Mouse (Mus musculus) hindbrain, embryonic 16.5 days (tissue): ENCODE results near the gene Plekhg3. TPM values are rescaled to one million over a fixed set of nuclear protein-coding genes. Genes with fewer than 3 reads are reported as not detected.

ENCODE experiments used
- ATAC-seq: fragments of 200-750 bp; cut with Nextera tagmentation; 2 replicates; pipeline ENCODE4 v1.8.0; 2017; ENCODE audit warnings: moderate TSS enrichment, moderate library complexity
- H3K27ac ChIP-seq: fragments of 300-500 bp; sonication (generic); 2 replicates; pipeline ENCODE4 v1.5.1; 2014; ENCODE audit warnings: low read depth, mild to moderate bottlenecking, control low read depth, low read length, moderate library complexity
- H3K27me3 ChIP-seq: fragments of 300-500 bp; sonication (generic); replicated peaks from 2 replicates; pipeline ENCODE4 v1.6.1; 2014; ENCODE audit warnings: low read length; ENCODE audit not compliant: control insufficient read depth, insufficient read depth
- H3K36me3 ChIP-seq: fragments of 300-500 bp; sonication (generic); 2 replicates; pipeline ENCODE4 v1.6.1; 2014; ENCODE audit warnings: mild to moderate bottlenecking, low read length, moderate library complexity, mixed read lengths; ENCODE audit not compliant: control insufficient read depth, insufficient read depth
- H3K4me1 ChIP-seq: fragments of 300-500 bp; sonication (generic); 2 replicates; pipeline ENCODE4 v1.6.1; 2014; ENCODE audit warnings: low read depth, low read length; ENCODE audit not compliant: control insufficient read depth, insufficient read depth
- H3K4me2 ChIP-seq: fragments of 300-500 bp; sonication (generic); 2 replicates; pipeline ENCODE4 v1.6.1; 2014; ENCODE audit warnings: mild to moderate bottlenecking, low read length, control low read depth, moderate library complexity
- H3K4me3 ChIP-seq: fragments of 300-500 bp; sonication (generic); 2 replicates; pipeline ENCODE4 v1.5.1; 2014; ENCODE audit warnings: mild to moderate bottlenecking, low read length, control low read depth, moderate library complexity
- H3K9ac ChIP-seq: fragments of 300-500 bp; sonication (generic); 2 replicates; pipeline ENCODE4 v1.6.1; 2014; ENCODE audit warnings: low read depth, mild to moderate bottlenecking, control low read depth, low read length, moderate library complexity
- H3K9me3 ChIP-seq: fragments of 300-500 bp; sonication (generic); 2 replicates; pipeline ENCODE4 v1.6.1; 2014; ENCODE audit warnings: mild to moderate bottlenecking, low read length, moderate library complexity; ENCODE audit not compliant: control insufficient read depth
- WGBS: fragments of 180-500 bp; shearing (Covaris S2); extraction: QIAGEN DNeasy Blood & Tissue Kit; methylation state at CpG from one replicate; pipeline ENCODE4 v1.1.7; 2014; 5-methylcytosine and 5-hydroxymethylcytosine counted together
- polyA plus RNA-seq: library from polyadenylated mRNA; unstranded; fragments of >200 nt; fragmentation: Nextera tagmentation; extraction: Ambion mirVana; gene quantifications from 2 replicates; pipeline ENCODE4 v1.2.1, GENCODE M21; 2015

Gene Plekhg3
- polyA plus RNA-seq, 1 experiment from 2014 or later, result 1.7 TPM

GRCm38 (mm10) chr12:76540701-76541221, 10.1 kb downstream of the Plekhg3 start:
- Histone ChIP-seq H3K4me2 (no peak overlapping the region), H3K36me3 (no peaks in the 10 kb centered on the region), H3K4me1 (no peaks in the 10 kb centered on the region), H3K27me3 (peaks cover 2% of the 10 kb centered on the region; the same call in 1 of the 2 replicates), H3K27ac (no peak overlapping the region), H3K9me3 (peaks cover 2% of the 10 kb centered on the region; the same call in 1 of the 2 replicates), H3K4me3 (no peak overlapping the region), H3K9ac (no peak overlapping the region)
- 76% methylated on average over 10 of the region's 10 CpGs for WGBS
- ATAC-seq, result no peak

GRCm38 (mm10) chr12:76541475-76541874, 10.8 kb downstream of the Plekhg3 start:
- Histone ChIP-seq H3K27me3 (peaks cover 2% of the 10 kb centered on the region; the same call in 1 of the 2 replicates), H3K36me3 (no peaks in the 10 kb centered on the region), H3K27ac (no peak overlapping the region), H3K4me1 (peaks cover 4% of the 10 kb centered on the region), H3K4me3 (no peak overlapping the region), H3K9ac (no peak overlapping the region), H3K9me3 (peaks cover 2% of the 10 kb centered on the region; the same call in 1 of the 2 replicates), H3K4me2 (no peak overlapping the region)
- no peak for ATAC-seq
- 38% methylated on average over 8 of the region's 8 CpGs for WGBS

DNA sequence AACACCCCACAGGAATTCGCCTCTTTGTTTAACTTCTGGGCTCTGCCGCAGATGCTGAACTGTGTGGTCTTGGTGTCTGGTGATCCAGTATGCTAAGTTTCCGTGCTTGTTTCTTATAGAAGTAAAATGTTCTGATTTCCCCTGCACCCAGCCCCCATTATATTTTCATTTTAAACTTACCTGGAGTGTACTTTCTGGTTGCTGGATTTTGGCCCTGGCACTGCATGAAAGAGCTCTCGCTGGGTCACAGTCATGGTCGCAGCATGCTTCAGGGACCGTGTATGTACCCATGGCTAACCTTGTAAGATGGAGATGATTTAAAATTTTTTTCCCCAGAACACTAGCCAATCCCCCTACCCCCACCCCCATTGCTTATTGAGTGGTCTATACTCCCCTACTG, 11.2 kb downstream of the Plekhg3 start:
- no peak overlapping the region for H3K27ac ChIP-seq
- 68% methylated on average over 6 of the region's 6 CpGs for WGBS
- no peak for ATAC-seq
- no peak overlapping the region for H3K9ac ChIP-seq
- H3K4me2 ChIP-seq, result no peak overlapping the region
- peaks cover 2% of the 10 kb centered on the region; the same call in 1 of the 2 replicates for H3K9me3 ChIP-seq
- peaks cover 2% of the 10 kb centered on the region; the same call in 1 of the 2 replicates for H3K27me3 ChIP-seq
- no peak overlapping the region for H3K4me3 ChIP-seq
- no peaks in the 10 kb centered on the region for H3K36me3 ChIP-seq
- H3K4me1 ChIP-seq, result peaks cover 8% of the 10 kb centered on the region

DNA sequence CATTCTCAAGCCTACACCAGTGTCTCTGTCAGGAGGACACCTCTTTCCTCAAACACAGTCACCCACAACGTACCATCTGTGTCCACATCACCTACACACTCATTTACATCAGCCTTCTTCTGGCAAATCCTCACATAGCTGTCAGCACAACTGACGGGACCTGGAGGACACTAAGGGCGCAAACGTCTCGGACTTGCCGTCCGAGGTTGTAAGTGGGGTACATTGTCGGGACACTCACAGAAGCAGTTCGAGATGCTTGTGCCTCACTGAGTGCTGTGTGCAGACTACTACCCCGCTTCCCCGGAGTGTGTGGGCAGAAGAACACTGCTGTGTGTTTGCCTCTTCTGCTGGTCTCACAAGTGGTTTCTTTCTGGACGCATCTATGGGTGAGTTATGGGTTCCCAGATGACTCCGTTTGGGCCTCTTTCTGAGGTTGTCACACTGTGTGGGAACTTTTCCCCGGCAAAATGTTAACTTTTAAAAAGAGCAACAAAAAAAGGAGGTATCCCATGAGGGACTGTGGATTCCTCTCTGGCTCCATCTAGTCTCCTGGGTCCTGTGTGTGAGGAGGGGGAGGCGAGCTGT, 15.2 kb downstream of the Plekhg3 start:
- no peak overlapping the region for H3K27ac ChIP-seq
- WGBS, result 59% methylated on average over 15 of the region's 15 CpGs
- no peak overlapping the region for H3K4me3 ChIP-seq
- H3K4me1 ChIP-seq, result peaks cover 11% of the 10 kb centered on the region
- no peaks in the 10 kb centered on the region for H3K9me3 ChIP-seq
- no peaks in the 10 kb centered on the region for H3K36me3 ChIP-seq
- no peak overlapping the region; the same call in none of the 2 replicates for H3K4me2 ChIP-seq
- ATAC-seq, result no peak
- H3K9ac ChIP-seq, result no peak overlapping the region
- peaks cover 2% of the 10 kb centered on the region; the same call in 1 of the 2 replicates for H3K27me3 ChIP-seq

DNA sequence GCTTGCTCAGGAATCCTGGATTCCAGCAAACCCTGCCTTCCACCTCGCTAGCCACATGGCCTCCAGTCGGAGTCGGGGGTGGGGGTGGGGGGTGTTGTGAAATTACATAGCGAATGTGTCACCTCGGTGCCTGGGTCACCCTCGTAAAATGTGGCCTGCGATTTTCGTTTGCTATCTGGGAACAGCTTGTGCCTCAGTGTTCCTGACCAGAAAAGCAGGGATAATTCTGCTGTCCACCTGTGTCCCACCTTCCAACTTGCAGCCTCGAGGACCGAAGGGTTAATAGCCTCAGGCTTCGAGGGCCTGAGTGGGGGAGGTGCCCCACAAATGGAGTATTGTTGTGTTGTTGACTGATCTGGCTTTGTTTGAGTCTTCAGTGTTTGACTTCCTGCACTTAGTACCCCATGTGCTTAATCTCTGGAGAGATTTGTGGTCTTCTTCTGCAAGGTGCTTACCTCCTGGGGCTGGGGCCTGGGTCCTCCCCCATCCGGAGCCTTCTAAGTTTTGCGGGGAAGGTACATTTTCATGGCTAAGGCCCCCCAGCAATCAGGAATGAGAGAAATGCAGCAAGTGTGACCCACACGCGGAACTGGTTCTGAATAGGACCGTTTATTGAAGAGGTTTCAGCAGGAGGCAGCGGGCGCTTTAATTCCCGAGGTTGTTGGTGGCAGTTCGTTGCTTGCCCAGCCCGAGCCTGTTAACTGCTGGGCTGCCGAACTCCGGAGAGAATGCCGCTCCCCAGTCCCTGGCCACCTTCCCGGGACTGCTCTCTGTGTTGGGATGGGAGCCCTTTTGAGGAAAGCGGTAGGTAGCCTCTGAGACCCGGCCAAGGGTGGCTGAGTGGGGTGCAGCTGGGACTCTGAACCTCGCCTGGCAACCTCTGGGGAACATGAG, 15.9 kb downstream of the Plekhg3 start:
- no peaks in the 10 kb centered on the region for H3K9me3 ChIP-seq
- peak overlapping the region; percentile 12; the same call in 1 of the 2 replicates for H3K27ac ChIP-seq
- peak; percentile 78 for ATAC-seq
- peak overlapping the region; percentile 53 for H3K4me2 ChIP-seq
- peaks cover 2% of the 10 kb centered on the region; the same call in 1 of the 2 replicates for H3K27me3 ChIP-seq
- peak overlapping the region; percentile 27 for H3K4me3 ChIP-seq
- no peaks in the 10 kb centered on the region for H3K36me3 ChIP-seq
- 8% methylated on average over 28 of the region's 28 CpGs for WGBS
- peak overlapping the region; percentile 37; the same call in 1 of the 2 replicates for H3K9ac ChIP-seq
- H3K4me1 ChIP-seq, result peaks cover 11% of the 10 kb centered on the region

- H3K27me3 ChIP-seq, result peaks cover 2% of the 10 kb centered on the region; the same call in 1 of the 2 replicates
- H3K9me3 ChIP-seq, result no peaks in the 10 kb centered on the region
- no peaks in the 10 kb centered on the region for H3K36me3 ChIP-seq
- H3K27ac ChIP-seq, result no peak overlapping the region; the same call in 1 of the 2 replicates
- no peak overlapping the region for H3K9ac ChIP-seq
- H3K4me2 ChIP-seq, result peak overlapping the region; percentile 53
- no peak overlapping the region for H3K4me3 ChIP-seq
- WGBS, result 19% methylated on average over 13 of the region's 13 CpGs
- peaks cover 11% of the 10 kb centered on the region for H3K4me1 ChIP-seq
- ATAC-seq, result 0 out of 2 replicates have a peak, but pooled peaks have one; percentile 31
Observed at GRCm38 (mm10) chr12:76547409-76548081, 16.9 kb downstream of the Plekhg3 start.

DNA sequence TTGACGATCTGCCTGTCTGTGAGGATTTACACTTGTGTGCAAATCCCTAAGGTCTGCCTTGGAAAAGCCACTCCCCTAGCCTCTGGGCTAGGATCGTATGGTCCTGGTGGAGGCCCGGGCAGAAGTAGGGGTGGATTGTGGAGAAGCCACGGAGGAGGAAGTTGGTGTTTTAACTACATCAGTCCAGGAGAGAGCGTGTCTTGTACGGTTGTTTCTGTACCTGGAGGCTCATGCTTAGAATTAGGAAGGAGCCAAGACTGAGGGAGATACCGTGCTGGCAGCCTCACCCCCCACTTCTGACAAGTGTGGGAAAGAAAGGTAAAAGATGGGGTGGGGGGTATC, 17.4 kb downstream of the Plekhg3 start:
- peaks cover 2% of the 10 kb centered on the region; the same call in 1 of the 2 replicates for H3K27me3 ChIP-seq
- H3K4me3 ChIP-seq, result no peak overlapping the region
- no peaks in the 10 kb centered on the region for H3K9me3 ChIP-seq
- 33% methylated on average over 7 of the region's 7 CpGs for WGBS
- H3K4me2 ChIP-seq, result no peak overlapping the region
- H3K27ac ChIP-seq, result no peak overlapping the region
- no peak overlapping the region for H3K9ac ChIP-seq
- no peak for ATAC-seq
- H3K4me1 ChIP-seq, result peaks cover 11% of the 10 kb centered on the region
- H3K36me3 ChIP-seq, result no peaks in the 10 kb centered on the region

GRCm38 (mm10) chr12:76549203-76549602, 18.5 kb downstream of the Plekhg3 start:
- no peak for ATAC-seq
- no peak overlapping the region for H3K4me3 ChIP-seq

More at GRCm38 (mm10) chr12:76549203-76549602, 18.5 kb downstream of the Plekhg3 start:
- WGBS, result 73% methylated on average over 3 of the region's 3 CpGs
- H3K9ac ChIP-seq, result no peak overlapping the region
- no peaks in the 10 kb centered on the region for H3K36me3 ChIP-seq
- no peak overlapping the region for H3K4me2 ChIP-seq
- H3K4me1 ChIP-seq, result peaks cover 11% of the 10 kb centered on the region
- H3K27me3 ChIP-seq, result peaks cover 2% of the 10 kb centered on the region; the same call in 1 of the 2 replicates
- H3K27ac ChIP-seq, result no peak overlapping the region
- H3K9me3 ChIP-seq, result no peaks in the 10 kb centered on the region
